Mouse (Mus musculus): ENCODE data around the gene Spdye4a. TPM values are rescaled to one million over a fixed set of nuclear protein-coding genes. Genes with fewer than 3 reads are reported as not detected.

Gene Spdye4a
- not detected in 2 replicates for polyA plus RNA-seq (2016; fragmentation: Nextera tagmentation; extraction: Ambion mirVana)

DNA sequence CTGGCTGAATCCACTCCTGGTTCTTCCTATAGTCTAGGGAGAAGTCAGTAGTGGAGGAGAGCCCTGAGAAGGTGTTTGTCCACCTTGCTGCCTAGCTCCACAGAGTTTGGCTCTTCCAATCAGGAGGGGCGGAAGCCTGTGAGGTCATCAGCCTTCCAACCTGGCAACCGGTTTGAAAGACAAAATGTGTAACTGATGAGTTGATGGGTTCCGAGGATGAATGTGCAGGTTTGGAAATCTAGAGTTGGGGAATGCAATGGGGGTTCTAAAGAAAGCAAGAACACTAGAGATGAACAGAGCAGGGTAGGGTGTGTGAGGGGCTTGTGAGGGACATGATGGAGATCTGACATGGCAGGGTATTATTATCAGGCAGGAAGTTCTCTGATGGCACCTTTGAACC, at the start of gene Spdye4a:
Gene Spdye4a, minus strand, starts transcription at position 101 of the 400 bp plus-strand sequence.
- no peaks in the 10 kb centered on the region for H3K36me3 ChIP-seq
- H3K27me3 ChIP-seq (ENCODE audit: insufficient read depth, poor library complexity, severe bottlenecking) = no peaks in the 10 kb centered on the region
- no peak within 1 kb of the TSS for H3K27ac ChIP-seq
- no peaks in the 10 kb centered on the region for H3K4me1 ChIP-seq (replicated peaks)
- H3K9me3 ChIP-seq = peaks cover 15% of the 10 kb centered on the region
- 86% methylated on average over 3 of the region's 3 CpGs for WGBS
- no peak for DNase-seq (ENCODE audit: low spot score)
- no peak within 1 kb of the TSS for H3K4me3 ChIP-seq

GRCm38 (mm10) chr5:143275761-143276160, 49.1 kb upstream of the Spdye4a start:
- Histone ChIP-seq H3K4me1 (replicated peaks) (peaks cover 6% of the 10 kb centered on the region), H3K27ac (no peak overlapping the region), H3K4me3 (no peak overlapping the region), H3K9me3 (no peaks in the 10 kb centered on the region), H3K36me3 (no peaks in the 10 kb centered on the region), H3K27me3 (ENCODE audit: insufficient read depth, poor library complexity, severe bottlenecking) (peaks cover 28% of the 10 kb centered on the region)
- no peak for DNase-seq (ENCODE audit: low spot score)
- 61% methylated on average over 5 of the region's 5 CpGs for WGBS

DNA sequence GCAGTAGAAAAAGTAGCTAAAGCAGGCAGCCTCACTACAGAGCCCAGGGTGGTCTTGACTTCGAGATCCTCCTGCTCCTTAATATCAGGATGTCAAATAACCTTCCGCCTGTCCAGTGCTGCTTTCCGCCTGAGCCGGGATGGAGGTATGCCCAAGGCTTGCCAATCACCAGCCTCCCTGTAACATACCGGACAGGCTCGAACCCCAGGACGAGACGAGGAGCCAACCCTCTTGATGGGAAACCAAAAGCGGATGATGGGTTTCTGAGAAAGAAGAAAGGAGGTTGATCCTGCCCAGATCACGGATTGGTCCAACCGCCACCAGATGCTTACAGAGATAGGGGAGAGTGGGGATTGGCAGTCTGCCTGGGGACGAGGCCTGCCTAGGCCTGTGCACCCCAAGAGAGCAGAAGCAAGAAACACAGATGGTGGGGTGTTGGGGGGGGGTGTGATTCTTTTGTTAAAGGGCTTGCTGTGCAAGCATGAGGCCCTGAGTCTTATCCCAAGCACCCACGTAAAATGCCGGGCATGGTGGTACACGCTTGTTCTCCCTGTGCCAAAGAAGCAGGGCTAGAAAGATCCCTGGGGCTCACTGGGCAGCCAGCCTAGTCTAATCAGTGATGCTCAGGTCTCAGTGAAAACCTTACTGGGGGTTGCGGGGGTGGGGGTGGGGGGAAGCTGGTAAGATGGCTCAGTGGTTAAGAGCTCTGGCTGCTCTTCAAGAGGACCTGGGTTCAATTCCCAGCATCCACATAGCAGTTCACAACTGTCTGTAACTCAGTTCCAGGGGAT, 46.0 kb upstream of the Spdye4a start:
- no peaks in the 10 kb centered on the region for H3K9me3 ChIP-seq
- peaks cover 21% of the 10 kb centered on the region for H3K27me3 ChIP-seq (ENCODE audit: insufficient read depth, poor library complexity, severe bottlenecking)
- no peaks in the 10 kb centered on the region for H3K36me3 ChIP-seq
- H3K4me3 ChIP-seq = no peak overlapping the region
- 92% methylated on average over 16 of the region's 16 CpGs for WGBS
- no peak for DNase-seq (ENCODE audit: low spot score)
- no peak overlapping the region for H3K27ac ChIP-seq
- peaks cover 30% of the 10 kb centered on the region for H3K4me1 ChIP-seq (replicated peaks)

GRCm38 (mm10) chr5:143272108-143272507, 45.4 kb upstream of the Spdye4a start:
- Histone ChIP-seq H3K36me3 (no peaks in the 10 kb centered on the region), H3K27me3 (ENCODE audit: insufficient read depth, poor library complexity, severe bottlenecking) (peaks cover 15% of the 10 kb centered on the region), H3K27ac (no peak overlapping the region), H3K9me3 (no peaks in the 10 kb centered on the region), H3K4me1 (replicated peaks) (peaks cover 30% of the 10 kb centered on the region), H3K4me3 (no peak overlapping the region)
- no peak for DNase-seq (ENCODE audit: low spot score)
- 85% methylated on average over 3 of the region's 3 CpGs for WGBS

DNA sequence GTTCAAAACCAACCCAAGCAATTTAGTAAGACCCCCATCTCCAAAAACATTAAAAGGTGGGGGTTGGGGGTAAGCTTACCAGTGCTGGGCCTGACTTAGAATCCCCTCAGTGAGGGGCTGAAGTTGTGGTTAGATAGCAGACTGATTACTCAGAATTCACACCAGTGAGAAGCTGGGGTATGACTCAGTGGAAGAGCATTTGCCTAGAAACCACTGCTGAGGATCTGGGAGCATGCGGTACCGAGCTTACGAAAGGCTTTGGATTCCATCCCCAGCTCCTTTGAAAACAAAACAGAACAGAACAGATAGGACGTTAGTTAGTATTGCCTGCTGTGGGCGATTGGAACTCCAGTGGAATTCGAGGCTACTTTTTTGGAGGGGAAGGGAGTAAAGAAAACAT, 45.0 kb upstream of the Spdye4a start:
- Histone ChIP-seq H3K4me1 (replicated peaks) (peaks cover 30% of the 10 kb centered on the region), H3K27me3 (ENCODE audit: insufficient read depth, poor library complexity, severe bottlenecking) (peaks cover 14% of the 10 kb centered on the region), H3K4me3 (no peak overlapping the region), H3K27ac (no peak overlapping the region), H3K9me3 (no peaks in the 10 kb centered on the region), H3K36me3 (no peaks in the 10 kb centered on the region)
- DNase-seq (ENCODE audit: low spot score) = no peak
- WGBS = 88% methylated on average over 6 of the region's 6 CpGs

GRCm38 (mm10) chr5:143270151-143270519, 43.4 kb upstream of the Spdye4a start:
- peaks cover 6% of the 10 kb centered on the region; the same call in 1 of the 2 replicates for H3K27me3 ChIP-seq (ENCODE audit: insufficient read depth, poor library complexity, severe bottlenecking)
- DNase-seq (ENCODE audit: low spot score) = no peak
- peak overlapping the region; percentile 98 for H3K27ac ChIP-seq
- peaks cover under 1% of the 10 kb centered on the region; the same call in 1 of the 2 replicates for H3K36me3 ChIP-seq
- H3K9me3 ChIP-seq = no peaks in the 10 kb centered on the region
- 4% methylated on average over 12 of the region's 12 CpGs for WGBS
- peak overlapping the region; percentile 98 for H3K4me3 ChIP-seq
- peaks cover 37% of the 10 kb centered on the region for H3K4me1 ChIP-seq (replicated peaks)

GRCm38 (mm10) chr5:143269363-143270150, 42.9 kb upstream of the Spdye4a start, which contains the start of gene Zfp316:
Zfp316 (minus strand) TSS chr5:143270022.
- H3K4me1 ChIP-seq (replicated peaks) = peaks cover 37% of the 10 kb centered on the region
- peaks cover under 1% of the 10 kb centered on the region; the same call in 1 of the 2 replicates for H3K27me3 ChIP-seq (ENCODE audit: insufficient read depth, poor library complexity, severe bottlenecking)
- WGBS = 1% methylated on average over 79 of the region's 79 CpGs
- H3K9me3 ChIP-seq = no peaks in the 10 kb centered on the region
- H3K27ac ChIP-seq = peak within 1 kb of the TSS; percentile 98
- peak within 1 kb of the TSS; percentile 98 for H3K4me3 ChIP-seq
- DNase-seq (ENCODE audit: low spot score) = peak; percentile 71
- peaks cover 6% of the 10 kb centered on the region for H3K36me3 ChIP-seq

- H3K4me3 ChIP-seq = peak overlapping the region; percentile 98
- peak overlapping the region; percentile 98 for H3K27ac ChIP-seq
- peaks cover 12% of the 10 kb centered on the region for H3K36me3 ChIP-seq
- no peak for DNase-seq (ENCODE audit: low spot score)
- H3K27me3 ChIP-seq (ENCODE audit: insufficient read depth, poor library complexity, severe bottlenecking) = no peaks in the 10 kb centered on the region
- WGBS = 31% methylated on average over 8 of the region's 8 CpGs
- H3K9me3 ChIP-seq = no peaks in the 10 kb centered on the region
- H3K4me1 ChIP-seq (replicated peaks) = peaks cover 37% of the 10 kb centered on the region
These were observed 42.3 kb upstream of the Spdye4a start for GRCm38 (mm10) chr5:143268985-143269362.

- H3K36me3 ChIP-seq = peaks cover 34% of the 10 kb centered on the region
- no peak overlapping the region for H3K4me3 ChIP-seq
- no peak for DNase-seq (ENCODE audit: low spot score)
- no peaks in the 10 kb centered on the region for H3K27me3 ChIP-seq (ENCODE audit: insufficient read depth, poor library complexity, severe bottlenecking)
- 86% methylated on average over 6 of the region's 6 CpGs for WGBS
- H3K27ac ChIP-seq = no peak overlapping the region
- peaks cover 37% of the 10 kb centered on the region for H3K4me1 ChIP-seq (replicated peaks)
- no peaks in the 10 kb centered on the region for H3K9me3 ChIP-seq
These were observed 40.1 kb upstream of the Spdye4a start for GRCm38 (mm10) chr5:143266794-143267193.

DNA sequence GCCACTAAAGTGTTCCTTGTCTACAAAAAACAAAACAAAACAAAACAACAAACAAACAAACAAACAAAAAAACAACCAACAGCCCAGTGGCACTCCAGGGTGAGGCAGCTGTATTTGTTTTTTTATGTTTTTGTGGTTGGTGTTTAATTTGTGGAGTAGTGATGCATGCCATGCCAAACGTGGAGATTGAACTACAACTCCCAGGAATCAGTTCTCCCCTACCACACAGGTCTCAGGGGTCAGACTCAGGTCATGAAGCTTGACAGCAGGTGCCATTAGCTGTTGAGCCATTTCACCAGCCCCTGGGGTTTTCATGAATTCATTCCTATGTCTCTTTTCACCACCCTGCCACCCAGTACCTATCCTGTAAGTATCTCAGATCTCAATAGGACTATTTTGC, 38.7 kb upstream of the Spdye4a start:
- Histone ChIP-seq H3K9me3 (no peaks in the 10 kb centered on the region), H3K4me1 (replicated peaks) (peaks cover 27% of the 10 kb centered on the region), H3K27ac (no peak overlapping the region), H3K36me3 (peaks cover 46% of the 10 kb centered on the region), H3K27me3 (ENCODE audit: insufficient read depth, poor library complexity, severe bottlenecking) (no peaks in the 10 kb centered on the region), H3K4me3 (no peak overlapping the region)
- DNase-seq (ENCODE audit: low spot score) = no peak
- 61% methylated on average over 1 of the region's 1 CpGs for WGBS

DNA sequence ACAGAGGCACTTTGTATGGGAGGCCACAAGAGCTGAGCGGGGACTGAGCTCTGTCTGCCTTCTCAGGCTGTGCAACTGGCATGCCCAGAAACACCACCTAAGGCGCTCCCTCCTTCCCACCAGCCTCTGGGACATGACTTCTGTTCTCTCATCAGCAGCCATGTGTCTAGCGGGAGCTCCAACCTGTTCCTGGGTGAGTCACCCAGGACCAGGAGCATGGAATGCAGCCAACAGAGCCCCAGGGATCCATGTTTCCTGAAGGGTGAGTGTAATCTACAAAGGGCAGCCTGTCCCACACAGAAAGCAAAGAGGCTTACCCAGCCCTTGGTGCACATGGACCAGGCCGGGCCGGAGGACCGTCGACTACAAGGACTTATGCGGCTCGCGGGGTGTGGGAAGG, 38.0 kb upstream of the Spdye4a start:
- Histone ChIP-seq H3K36me3 (peaks cover 54% of the 10 kb centered on the region), H3K4me1 (replicated peaks) (peaks cover 20% of the 10 kb centered on the region), H3K27me3 (ENCODE audit: insufficient read depth, poor library complexity, severe bottlenecking) (0 out of 2 replicates have a peak, but pooled peaks cover 3% of the 10 kb centered on the region), H3K4me3 (no peak overlapping the region), H3K9me3 (no peaks in the 10 kb centered on the region), H3K27ac (no peak overlapping the region)
- 93% methylated on average over 10 of the region's 10 CpGs for WGBS
- DNase-seq (ENCODE audit: low spot score) = no peak

- peaks cover 84% of the 10 kb centered on the region for H3K36me3 ChIP-seq
- H3K4me3 ChIP-seq = no peak overlapping the region
- peaks cover 30% of the 10 kb centered on the region for H3K27me3 ChIP-seq (ENCODE audit: insufficient read depth, poor library complexity, severe bottlenecking)
- peaks cover 7% of the 10 kb centered on the region; the same call in 1 of the 2 replicates for H3K4me1 ChIP-seq (replicated peaks)
- WGBS = 93% methylated on average over 8 of the region's 8 CpGs
- DNase-seq (ENCODE audit: low spot score) = no peak
- no peak overlapping the region for H3K27ac ChIP-seq
- H3K9me3 ChIP-seq = no peaks in the 10 kb centered on the region
These were observed 34.9 kb upstream of the Spdye4a start for GRCm38 (mm10) chr5:143261636-143262035.

DNA sequence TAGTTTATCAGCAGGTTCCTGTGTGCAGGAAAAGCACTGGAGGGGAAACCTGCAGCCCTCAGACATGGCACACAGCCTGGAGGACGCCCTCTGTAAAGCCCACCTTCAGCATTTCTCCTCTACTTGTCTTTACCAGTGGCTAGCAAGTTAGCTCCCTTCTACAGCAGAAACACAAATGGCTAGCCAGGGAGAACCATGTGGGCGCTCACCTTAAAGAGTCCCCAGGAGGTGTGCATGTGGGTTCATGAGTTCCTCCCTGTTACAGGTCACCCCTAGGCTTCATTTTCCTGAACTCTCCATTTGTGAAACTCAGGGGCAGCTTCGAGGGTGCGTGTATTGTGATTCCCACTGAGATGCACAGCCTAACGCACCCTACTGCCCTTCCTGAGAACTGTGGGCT, 29.1 kb upstream of the Spdye4a start:
- Histone ChIP-seq H3K27ac (no peak overlapping the region), H3K4me3 (no peak overlapping the region), H3K4me1 (replicated peaks) (peaks cover 28% of the 10 kb centered on the region), H3K27me3 (ENCODE audit: insufficient read depth, poor library complexity, severe bottlenecking) (peaks cover 89% of the 10 kb centered on the region), H3K9me3 (no peaks in the 10 kb centered on the region), H3K36me3 (peaks cover 87% of the 10 kb centered on the region)
- WGBS = 73% methylated on average over 5 of the region's 5 CpGs
- no peak for DNase-seq (ENCODE audit: low spot score)

Data from hindbrain, embryonic 10.5 days (tissue).